Mouse (Mus musculus): ENCODE measurements around the gene Ecsit.

- no peak for TF ChIP-seq POLR2A (IDR thresholded peaks at IDR 0.05; ENCODE audit: low read depth, low read length)
- TF ChIP-seq CTCF (IDR thresholded peaks at IDR 0.05; ENCODE audit: extremely low read depth, insufficient read length, insufficient replicate concordance, low read depth, low read length) = 0 out of 2 replicates have a peak, but pooled peaks have one; percentile 7
Observed at GRCm38 (mm10) chr9:22117754-22118456, 32.7 kb upstream of the Ecsit start.

Measured in small intestine, adult 2 months (tissue).